ENCODE assay signal across 25 mouse cellular contexts in the genomic region with DNA sequence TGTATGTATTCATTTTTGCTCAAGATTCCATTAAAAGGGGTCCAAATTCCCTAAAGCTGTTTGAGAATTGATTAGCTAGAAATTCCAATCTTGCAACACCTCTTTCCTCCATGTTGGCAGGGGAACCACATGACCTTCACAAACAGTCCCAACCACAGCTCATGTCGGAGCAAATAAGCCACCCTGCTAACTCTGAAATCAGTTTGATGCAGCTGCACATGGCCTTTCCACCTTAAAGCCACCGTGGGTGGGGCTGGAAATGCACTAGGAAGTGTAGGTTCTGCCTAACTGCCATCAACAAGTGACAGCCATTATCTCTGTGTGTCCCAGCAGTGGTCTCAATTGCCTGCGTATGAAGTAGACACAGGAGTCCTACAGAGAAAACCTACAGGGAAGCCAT.
"Had no signal": no experiment of that assay in that cellular context is flagged by ENCODE, and none has a peak within 500 bp of the region (broad histone marks: within the 10 kb centered on the region; RNA-seq: fewer than 3 reads in every experiment).

No protein-coding gene starts in this region.

- H3K9me3 ChIP-seq: heart, embryonic 13.5 days; heart, embryonic 15.5 days; hindbrain, embryonic 13.5 days; hindbrain, embryonic 15.5 days; kidney, embryonic 15.5 days; limb, embryonic 13.5 days; limb, embryonic 15.5 days had no signal

- H3K9ac ChIP-seq: heart, embryonic 13.5 days; heart, embryonic 15.5 days; hindbrain, embryonic 13.5 days; hindbrain, embryonic 15.5 days; kidney, embryonic 15.5 days; limb, embryonic 13.5 days; limb, embryonic 15.5 days had no signal

- H3K4me1 ChIP-seq: heart, embryonic 13.5 days; heart, embryonic 15.5 days; hindbrain, embryonic 13.5 days; hindbrain, embryonic 15.5 days; limb, embryonic 15.5 days had no signal

- ATAC-seq: hindbrain, postnatal 0 days; intestine, embryonic 16.5 days had no signal

- H3K27me3 ChIP-seq: heart, embryonic 13.5 days; heart, embryonic 15.5 days; hindbrain, embryonic 13.5 days; hindbrain, embryonic 15.5 days; kidney, embryonic 15.5 days; limb, embryonic 13.5 days; limb, embryonic 15.5 days had no signal

- H3K27ac ChIP-seq: gastrocnemius, adult 2 months; heart, embryonic 13.5 days; heart, embryonic 15.5 days; hindbrain, embryonic 13.5 days; hindbrain, embryonic 15.5 days; hindbrain, postnatal 0 days; kidney, embryonic 15.5 days; kidney, postnatal 0 days; limb, embryonic 13.5 days; limb, embryonic 15.5 days had no signal

- H3K4me2 ChIP-seq: heart, embryonic 11.5 days; heart, embryonic 13.5 days; heart, embryonic 15.5 days; hindbrain, embryonic 13.5 days; hindbrain, embryonic 15.5 days; kidney, embryonic 15.5 days; limb, embryonic 13.5 days; limb, embryonic 15.5 days had no signal

- DNase-seq: gastrocnemius, adult 2 months; gastrocnemius, postnatal 14 days; gastrocnemius, postnatal 36 days; heart, adult 18-20 months; heart, postnatal 14 days; heart, postnatal 36 days; kidney, adult 11 months; kidney, adult 2 months; kidney, adult 9 months; kidney, postnatal 14 days; kidney, postnatal 36 days; layer of hippocampus, adult 9-11 months; layer of hippocampus, postnatal 36 days; left cerebral cortex, postnatal 4 days had no signal

- H3K4me3 ChIP-seq: gastrocnemius, adult 2 months; heart, embryonic 13.5 days; heart, embryonic 15.5 days; hindbrain, embryonic 13.5 days; hindbrain, embryonic 15.5 days; kidney, embryonic 15.5 days; limb, embryonic 13.5 days; limb, embryonic 15.5 days had no signal
